Comparison of ENCODE assay signal across 16 mouse cellular contexts in the genomic region with DNA sequence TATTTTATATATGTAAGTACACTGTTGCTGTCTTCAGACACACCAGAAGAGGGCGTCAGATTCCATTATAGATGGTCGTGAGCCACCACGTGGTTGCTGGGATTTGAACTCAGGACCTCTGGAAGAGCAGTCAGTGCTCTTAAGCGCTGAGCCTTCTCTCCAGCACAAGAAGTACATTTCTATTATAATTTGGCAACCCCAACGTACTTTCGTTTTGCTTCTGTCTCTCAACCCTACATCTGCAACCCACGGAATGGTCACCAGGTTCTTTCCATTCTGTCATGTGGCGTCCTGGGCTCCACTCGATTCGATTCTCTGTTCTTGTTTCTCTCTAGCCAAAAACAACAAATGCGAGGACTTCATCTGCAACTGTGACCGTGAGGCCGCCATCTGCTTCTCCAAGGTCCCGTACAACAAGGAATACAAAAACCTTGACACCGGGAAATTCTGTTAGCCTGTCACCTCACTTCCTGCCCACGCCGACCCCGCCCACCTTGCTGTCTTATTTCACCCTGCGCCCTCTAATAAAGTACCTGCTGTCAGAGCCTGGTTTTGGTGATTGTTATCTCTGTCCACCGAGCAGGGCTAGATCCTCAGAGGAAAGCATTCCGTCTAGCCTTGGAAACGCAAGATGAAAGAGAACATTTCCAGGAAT. TPM values are rescaled to one million over a fixed set of nuclear protein-coding genes. Genes with fewer than 3 reads are reported as not detected.
DNase-seq lines count a peak whose midpoint lies in the region; ATAC-seq and TF ChIP-seq lines count a peak whose summit lies in the region.
"Had no signal": no experiment of that assay in that cellular context is flagged by ENCODE, and none has a peak within 500 bp of the region (broad histone marks: within the 10 kb centered on the region; RNA-seq: fewer than 3 reads in every experiment).

No protein-coding gene starts in this region.

- DNase-seq in heart, adult 8-10 months (ENCODE audit: low spot score) = no peak
- DNase-seq in A20 (ENCODE audit: low read depth, low spot score) = peak; percentile 68
- peak; percentile 61 for DNase-seq in R1 (ENCODE audit: low read depth, low spot score)
- DNase-seq in cerebellum, adult 2 months = no peak
- no peak for DNase-seq in left cerebral cortex, postnatal 4 days
- DNase-seq: cerebellum, postnatal 36 days; kidney, adult 9 months; lung, embryonic 14.5 days; midbrain, embryonic 14.5 days had no signal

- H3K27ac ChIP-seq in heart, embryonic 13.5 days (replicated peaks) = no peak overlapping the region
- no peak overlapping the region for H3K27ac ChIP-seq in liver, embryonic 12.5 days
- H3K27ac ChIP-seq in cerebellum, adult 2 months (ENCODE audit: insufficient read depth, low read length) = no peak overlapping the region
- H3K27ac ChIP-seq in intestine, embryonic 15.5 days = no peak overlapping the region
- H3K27ac ChIP-seq: left cerebral cortex, adult 2 months had no signal

- no peak for TF ChIP-seq POLR2A in cerebellum, adult 2 months (IDR thresholded peaks at IDR 0.05; ENCODE audit: borderline replicate concordance, insufficient read depth, low read length)

- TF ChIP-seq CTCF in cerebellum, adult 2 months (IDR thresholded peaks at IDR 0.05; ENCODE audit: borderline replicate concordance, insufficient read depth, low read depth, low read length) = no peak

- H3K9me3 ChIP-seq in heart, embryonic 13.5 days = no peaks in the 10 kb centered on the region
- no peaks in the 10 kb centered on the region for H3K9me3 ChIP-seq in liver, embryonic 12.5 days (replicated peaks)
- H3K9me3 ChIP-seq in intestine, embryonic 15.5 days = no peaks in the 10 kb centered on the region
- H3K9me3 ChIP-seq: G1E had no signal

- no peak overlapping the region for H3K9ac ChIP-seq in heart, embryonic 13.5 days
- no peak overlapping the region for H3K9ac ChIP-seq in liver, embryonic 12.5 days
- H3K9ac ChIP-seq in intestine, embryonic 15.5 days = no peak overlapping the region
- H3K9ac ChIP-seq: lung, embryonic 14.5 days had no signal

- H3K4me3 ChIP-seq in heart, embryonic 13.5 days = peak overlapping the region; percentile 17
- no peak overlapping the region for H3K4me3 ChIP-seq in liver, embryonic 12.5 days
- no peak overlapping the region for H3K4me3 ChIP-seq in cerebellum, adult 2 months (replicated peaks; ENCODE audit: insufficient read depth, low read depth, low read length)
- no peak overlapping the region for H3K4me3 ChIP-seq in intestine, embryonic 15.5 days (replicated peaks)
- H3K4me3 ChIP-seq: left cerebral cortex, adult 2 months had no signal

- H3K27me3 ChIP-seq in heart, embryonic 13.5 days (replicated peaks) = peaks cover 5% of the 10 kb centered on the region; the same call in 1 of the 2 replicates
- peaks cover 20% of the 10 kb centered on the region for H3K27me3 ChIP-seq in liver, embryonic 12.5 days (replicated peaks)
- H3K27me3 ChIP-seq in cerebellum, adult 2 months (ENCODE audit: control insufficient read depth, insufficient read depth, low read length) = no peaks in the 10 kb centered on the region
- no peaks in the 10 kb centered on the region for H3K27me3 ChIP-seq in intestine, embryonic 15.5 days (replicated peaks)

- peak overlapping the region; percentile 42 for H3K4me2 ChIP-seq in heart, embryonic 13.5 days
- H3K4me2 ChIP-seq in liver, embryonic 12.5 days = peak overlapping the region; percentile 39
- no peak overlapping the region for H3K4me2 ChIP-seq in intestine, embryonic 15.5 days (replicated peaks)
- H3K4me2 ChIP-seq: lung, embryonic 14.5 days had no signal

- no peak for ATAC-seq in heart, embryonic 13.5 days (ENCODE audit: extremely low read depth, insufficient number of reproducible peaks, low FRiP score, low TSS enrichment)
- ATAC-seq in liver, embryonic 12.5 days = no peak
- no peak for ATAC-seq in intestine, embryonic 15.5 days

- intact Hi-C loops in left cerebral cortex, postnatal 4 days (cut with DNase I) = no loop called here

- H3K36me3 ChIP-seq in heart, embryonic 13.5 days = peaks cover 12% of the 10 kb centered on the region
- H3K36me3 ChIP-seq in liver, embryonic 12.5 days = peaks cover under 1% of the 10 kb centered on the region
- H3K36me3 ChIP-seq in intestine, embryonic 15.5 days = peaks cover 6% of the 10 kb centered on the region; the same call in 1 of the 2 replicates

- H3K4me1 ChIP-seq in heart, embryonic 13.5 days = peaks cover 16% of the 10 kb centered on the region
- H3K4me1 ChIP-seq in liver, embryonic 12.5 days = peaks cover 29% of the 10 kb centered on the region
- no peaks in the 10 kb centered on the region for H3K4me1 ChIP-seq in cerebellum, adult 2 months (ENCODE audit: control insufficient read depth, insufficient read depth, low read length)
- H3K4me1 ChIP-seq in intestine, embryonic 15.5 days (replicated peaks) = 0 out of 2 replicates have a peak, but pooled peaks cover 5% of the 10 kb centered on the region

- WGBS in heart, embryonic 13.5 days = 56% methylated on average over 22 of the region's 22 CpGs
- WGBS in liver, embryonic 12.5 days (ENCODE audit: insufficient replicate concordance) = 49% methylated on average over 22 of the region's 22 CpGs
- 64% methylated on average over 22 of the region's 22 CpGs for WGBS in cerebellum, adult 2 months
- 66% methylated on average over 22 of the region's 22 CpGs for WGBS in intestine, embryonic 15.5 days

RNA-seq across cellular contexts. Expression of gene Pla2g1b, which starts 8.2 kb away (rescaled TPM):
- polyA plus RNA-seq in heart, embryonic 13.5 days (2015; fragmentation: Nextera tagmentation; extraction: Ambion mirVana) = 0.88 and 1.1 TPM in 2 replicates
- total RNA-seq in heart, adult 8-10 months (2022) = not detected
- 0.42 and 0.69 TPM in 2 replicates for polyA plus RNA-seq in liver, embryonic 12.5 days (2016; fragmentation: Nextera tagmentation; extraction: Ambion mirVana)
- not detected in 2 replicates for polyA plus RNA-seq in cerebellum, adult 2 months (2012; rRNA removed)
- 2.1 and 2.9 TPM in 2 replicates for polyA plus RNA-seq in intestine, embryonic 15.5 days (2015; fragmentation: Nextera tagmentation; extraction: Ambion mirVana)
- not detected for total RNA-seq in left cerebral cortex, postnatal 4 days (2021)
- total RNA-seq: G1E; granulocyte monocyte progenitor cell, adult 5-6 weeks; left cerebral cortex, adult 2 months had no signal
- polyA plus RNA-seq: brain, embryonic 14.5 days; midbrain, embryonic 14.5 days had no signal

RNA-seq across cellular contexts. Expression of gene Sirt4, which starts 10.2 kb away (rescaled TPM):
- 18.9 and 19.8 TPM in 2 replicates for polyA plus RNA-seq in heart, embryonic 13.5 days (2015; fragmentation: Nextera tagmentation; extraction: Ambion mirVana)
- 10 to 100 TPM; 17.9 to 21.4 (median 19.6) TPM for total RNA-seq in heart, adult 8-10 months (2022)
- polyA plus RNA-seq in liver, embryonic 12.5 days (2016; fragmentation: Nextera tagmentation; extraction: Ambion mirVana) = 6.3 and 7.5 TPM in 2 replicates
- polyA plus RNA-seq in cerebellum, adult 2 months (2012; rRNA removed) = 114 and 122 TPM in 2 replicates
- 18.6 and 19.8 TPM in 2 replicates for polyA plus RNA-seq in intestine, embryonic 15.5 days (2015; fragmentation: Nextera tagmentation; extraction: Ambion mirVana)
- total RNA-seq in left cerebral cortex, postnatal 4 days (2021) = 10 to 100 TPM; 28.4 to 31.5 TPM

RNA-seq across cellular contexts. Expression of gene Pxn, which starts 32.2 kb away (rescaled TPM):
- polyA plus RNA-seq in heart, embryonic 13.5 days (2015; fragmentation: Nextera tagmentation; extraction: Ambion mirVana) = 29.7 and 31.7 TPM in 2 replicates
- total RNA-seq in heart, adult 8-10 months (2022) = 10 to 100 TPM; 31.2 to 43.4 (median 34.1) TPM
- 17.4 and 20.1 TPM in 2 replicates for polyA plus RNA-seq in liver, embryonic 12.5 days (2016; fragmentation: Nextera tagmentation; extraction: Ambion mirVana)
- 194 and 240 TPM in 2 replicates for polyA plus RNA-seq in cerebellum, adult 2 months (2012; rRNA removed)
- 56.9 and 58.2 TPM in 2 replicates for polyA plus RNA-seq in intestine, embryonic 15.5 days (2015; fragmentation: Nextera tagmentation; extraction: Ambion mirVana)
- 10 to 100 TPM; 23.9 to 24.7 TPM for total RNA-seq in left cerebral cortex, postnatal 4 days (2021)

RNA-seq across cellular contexts. Expression of gene Msi1, which starts 44.9 kb away (rescaled TPM):
- polyA plus RNA-seq in heart, embryonic 13.5 days (2015; fragmentation: Nextera tagmentation; extraction: Ambion mirVana) = 3.7 and 4.1 TPM in 2 replicates
- under 1 TPM; 0.16 to 0.52 (median 0.25) TPM for total RNA-seq in heart, adult 8-10 months (2022)
- polyA plus RNA-seq in liver, embryonic 12.5 days (2016; fragmentation: Nextera tagmentation; extraction: Ambion mirVana) = 2.5 and 2.7 TPM in 2 replicates
- polyA plus RNA-seq in cerebellum, adult 2 months (2012; rRNA removed) = 56.5 and 60.4 TPM in 2 replicates
- polyA plus RNA-seq in intestine, embryonic 15.5 days (2015; fragmentation: Nextera tagmentation; extraction: Ambion mirVana) = 8.7 and 10.4 TPM in 2 replicates
- 100 to 1,000 TPM; 110 to 114 TPM for total RNA-seq in left cerebral cortex, postnatal 4 days (2021)
- total RNA-seq: granulocyte monocyte progenitor cell, adult 5-6 weeks had no signal

Comparison
In these comparisons a context has a peak if more than half of its experiments do, and no peak if none do; other contexts are left out.
1. DNase-seq: peak in A20 (single experiment) and R1 (single experiment); none in heart, adult 8-10 months (single experiment), cerebellum, adult 2 months (0 of 2) and left cerebral cortex, postnatal 4 days (single experiment).